Mouse (Mus musculus): ENCODE data around the gene Cldn7. TPM values are rescaled to one million over a fixed set of nuclear protein-coding genes. Genes with fewer than 3 reads are reported as not detected.
"Not testable (repeated sequence)": the region's sequence is repeated elsewhere in the genome, so short reads cannot be mapped to it uniquely, and the experiment has no call there.

The Cldn7 gene
- polyA plus RNA-seq, 1 experiment from 2014 or later = 2.4 TPM

GRCm38 (mm10) chr11:69945997-69946891 is 18.3 kb upstream of the Cldn7 start:
- H3K27me3 ChIP-seq = peaks cover 59% of the 10 kb centered on the region
- H3K9me3 ChIP-seq (replicated peaks) = no peaks in the 10 kb centered on the region
- peak overlapping the region; percentile 78 for H3K4me3 ChIP-seq (replicated peaks)
- 64% methylated on average over 18 of the region's 18 CpGs for WGBS (ENCODE audit: insufficient replicate concordance)
- peak overlapping the region; percentile 87 for H3K9ac ChIP-seq
- peak overlapping the region; percentile 93 for H3K27ac ChIP-seq
- H3K4me2 ChIP-seq = peak overlapping the region; percentile 95
- H3K4me1 ChIP-seq (replicated peaks) = peaks cover 60% of the 10 kb centered on the region
- peak; percentile 64 for DNase-seq
- peaks cover 41% of the 10 kb centered on the region for H3K36me3 ChIP-seq
- ATAC-seq (ENCODE audit: low read depth) = peak; percentile 82

DNA sequence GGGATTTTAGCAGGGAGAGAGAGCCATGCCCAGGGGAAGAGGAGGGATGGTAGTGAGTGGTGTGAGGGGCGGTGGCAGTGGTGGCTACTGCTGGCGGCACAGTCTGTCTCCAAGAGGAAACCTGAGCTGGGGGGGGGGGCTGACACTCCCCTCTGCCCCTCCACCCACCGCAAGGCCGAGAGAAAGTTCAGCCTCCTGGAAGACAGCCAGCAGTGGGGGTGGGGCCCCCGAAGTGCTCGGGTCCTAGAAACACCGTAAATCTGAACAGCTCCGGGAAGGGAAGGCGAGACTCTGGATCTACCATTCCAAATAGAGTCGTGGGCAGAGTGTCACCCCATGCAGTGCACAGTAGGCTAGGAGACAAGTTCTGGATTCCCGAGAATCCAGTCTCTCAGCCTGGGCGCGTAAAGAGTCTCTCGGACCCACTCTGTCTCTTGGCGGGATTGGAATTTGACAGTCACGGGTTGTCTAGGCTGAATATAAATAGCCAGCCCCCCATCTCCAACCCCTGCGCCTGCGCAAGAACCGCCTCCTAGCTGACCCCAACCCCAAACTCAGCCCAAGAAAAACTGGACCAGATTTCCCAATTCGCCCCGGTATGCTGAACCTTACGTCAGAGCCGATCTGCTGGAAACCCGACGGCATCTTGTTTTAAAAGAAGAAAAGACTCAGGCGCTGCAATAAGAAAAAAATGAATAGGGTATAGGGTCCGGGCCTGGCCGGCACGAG is 17.1 kb upstream of the Cldn7 start:
- WGBS (ENCODE audit: insufficient replicate concordance) = 16% methylated on average over 29 of the region's 29 CpGs
- Histone ChIP-seq H3K9ac (peak overlapping the region; percentile 87), H3K27ac (peak overlapping the region; percentile 93), H3K4me2 (peak overlapping the region; percentile 95), H3K4me1 (replicated peaks) (peaks cover 60% of the 10 kb centered on the region), H3K27me3 (peaks cover 59% of the 10 kb centered on the region), H3K9me3 (replicated peaks) (no peaks in the 10 kb centered on the region), H3K4me3 (replicated peaks) (peak overlapping the region; percentile 78), H3K36me3 (peaks cover 34% of the 10 kb centered on the region)
- DNase-seq (no peak), ATAC-seq (ENCODE audit: low read depth) (no peak)

- Histone ChIP-seq H3K4me1 (replicated peaks) (peaks cover 56% of the 10 kb centered on the region), H3K9ac (peak within 1 kb of the TSS; percentile 87)
Observed at GRCm38 (mm10) chr11:69948066-69948762, 16.4 kb upstream of the Cldn7 start, which contains the start of gene Slc2a4. TSS of gene Slc2a4 (minus strand) at chr11:69948188.

GRCm38 (mm10) chr11:69948763-69949150 is 15.8 kb upstream of the Cldn7 start:
- DNase-seq (peak; percentile 81), ATAC-seq (ENCODE audit: low read depth) (peak; percentile 35)
- H3K4me3 ChIP-seq (replicated peaks) = peak overlapping the region; percentile 78
- peaks cover 54% of the 10 kb centered on the region for H3K27me3 ChIP-seq
- no peaks in the 10 kb centered on the region for H3K9me3 ChIP-seq (replicated peaks)
- 2% methylated on average over 14 of the region's 14 CpGs for WGBS (ENCODE audit: insufficient replicate concordance)
- H3K27ac ChIP-seq = peak overlapping the region; percentile 87
- peak overlapping the region; percentile 77 for H3K9ac ChIP-seq
- H3K36me3 ChIP-seq = peaks cover 22% of the 10 kb centered on the region
- peak overlapping the region; percentile 95 for H3K4me2 ChIP-seq
- peaks cover 59% of the 10 kb centered on the region for H3K4me1 ChIP-seq (replicated peaks)

More at GRCm38 (mm10) chr11:69948066-69948762, 16.4 kb upstream of the Cldn7 start, which contains the start of gene Slc2a4:
- Histone ChIP-seq H3K27me3 (peaks cover 55% of the 10 kb centered on the region), H3K36me3 (peaks cover 27% of the 10 kb centered on the region), H3K4me2 (peak within 1 kb of the TSS; percentile 95), H3K9me3 (replicated peaks) (no peaks in the 10 kb centered on the region), H3K27ac (peak within 1 kb of the TSS; percentile 93), H3K4me3 (replicated peaks) (peak within 1 kb of the TSS; percentile 78)
- ATAC-seq (ENCODE audit: low read depth) (peak; percentile 86), DNase-seq (peak; percentile 96)
- WGBS (ENCODE audit: insufficient replicate concordance) = 1% methylated on average over 34 of the region's 34 CpGs

GRCm38 (mm10) chr11:69950807-69951459 is 13.6 kb upstream of the Cldn7 start:
- Histone ChIP-seq H3K4me2 (no peak overlapping the region), H3K27ac (no peak overlapping the region), H3K9ac (no peak overlapping the region), H3K4me3 (replicated peaks) (no peak overlapping the region), H3K9me3 (replicated peaks) (no peaks in the 10 kb centered on the region), H3K27me3 (peaks cover 47% of the 10 kb centered on the region), H3K36me3 (no peaks in the 10 kb centered on the region), H3K4me1 (replicated peaks) (peaks cover 37% of the 10 kb centered on the region)
- DNase-seq (no peak), ATAC-seq (ENCODE audit: low read depth) (no peak)
- whole genome bisulfite sequencing (ENCODE audit: insufficient replicate concordance) = 40% methylated on average over 4 of the region's 4 CpGs

DNA sequence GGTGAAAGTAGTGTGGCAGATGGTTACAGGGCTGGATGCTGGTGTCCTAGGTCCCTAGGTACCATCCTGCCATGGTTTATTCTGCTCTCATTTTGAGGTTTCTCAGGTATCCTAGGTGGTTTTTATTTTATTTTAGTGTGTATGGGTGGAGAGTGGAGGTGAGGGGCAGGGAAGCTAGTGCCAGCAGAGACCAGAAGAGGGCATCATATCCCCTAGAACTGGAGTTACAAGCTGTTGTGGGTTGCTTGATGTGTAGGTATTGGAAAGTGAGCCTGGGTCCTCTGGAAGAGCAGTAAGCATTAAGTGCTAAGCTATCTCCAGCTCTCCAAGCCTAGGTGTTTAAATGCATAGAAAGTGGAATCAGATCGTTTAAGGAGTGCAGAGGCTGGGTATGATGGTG is 12.3 kb upstream of the Cldn7 start:
- peaks cover 56% of the 10 kb centered on the region for H3K27me3 ChIP-seq
- no peak overlapping the region for H3K4me2 ChIP-seq
- H3K36me3 ChIP-seq = no peaks in the 10 kb centered on the region
- DNase-seq (no peak), ATAC-seq (ENCODE audit: low read depth) (no peak)
- H3K4me1 ChIP-seq (replicated peaks) = peaks cover 25% of the 10 kb centered on the region
- no peak overlapping the region for H3K9ac ChIP-seq
- 30% methylated on average over 1 of the region's 1 CpGs for WGBS (ENCODE audit: insufficient replicate concordance)
- H3K4me3 ChIP-seq (replicated peaks) = no peak overlapping the region
- no peak overlapping the region for H3K27ac ChIP-seq
- no peaks in the 10 kb centered on the region for H3K9me3 ChIP-seq (replicated peaks)

GRCm38 (mm10) chr11:69953267-69953915 is 11.2 kb upstream of the Cldn7 start:
- no peak overlapping the region for H3K4me3 ChIP-seq (replicated peaks)
- H3K4me1 ChIP-seq (replicated peaks) = peaks cover 16% of the 10 kb centered on the region
- H3K9ac ChIP-seq = no peak overlapping the region
- DNase-seq = no peak
- no peak overlapping the region for H3K4me2 ChIP-seq
- no peaks in the 10 kb centered on the region for H3K9me3 ChIP-seq (replicated peaks)
- 33% methylated on average over 11 of the region's 11 CpGs for WGBS (ENCODE audit: insufficient replicate concordance)
- no peak overlapping the region for H3K27ac ChIP-seq
- H3K36me3 ChIP-seq = no peaks in the 10 kb centered on the region
- peaks cover 60% of the 10 kb centered on the region for H3K27me3 ChIP-seq
- no peak for ATAC-seq (ENCODE audit: low read depth)

DNA sequence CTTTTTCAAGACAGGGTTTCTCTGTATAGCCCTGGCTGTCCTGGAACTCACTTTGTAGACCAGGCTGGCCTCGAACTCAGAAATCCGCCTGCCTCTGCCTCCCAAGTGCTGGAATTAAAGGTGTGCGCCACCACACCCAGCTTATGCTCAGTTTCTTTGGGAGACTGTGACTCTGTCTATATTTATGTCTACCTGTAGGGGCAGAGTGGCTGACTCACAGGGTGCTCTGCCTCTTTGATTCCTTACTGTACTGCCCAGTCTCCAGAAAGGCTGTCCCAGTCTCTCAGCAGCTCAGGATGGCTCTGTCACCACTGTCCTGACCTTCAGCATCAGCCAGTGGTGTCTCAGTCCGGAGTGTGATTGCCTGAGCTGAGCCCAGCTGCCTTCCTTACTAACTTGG is 9.0 kb upstream of the Cldn7 start:
- DNase-seq; H3K27ac ChIP-seq; H3K9me3 ChIP-seq (replicated peaks); H3K4me1 ChIP-seq (replicated peaks); ATAC-seq (ENCODE audit: low read depth); H3K36me3 ChIP-seq; H3K9ac ChIP-seq; H3K4me2 ChIP-seq; H3K4me3 ChIP-seq (replicated peaks): not testable (repeated sequence)
- 53% methylated on average over 4 of the region's 4 CpGs for WGBS (ENCODE audit: insufficient replicate concordance)
- H3K27me3 ChIP-seq = peaks cover 71% of the 10 kb centered on the region

GRCm38 (mm10) chr11:69956218-69956617 is 8.4 kb upstream of the Cldn7 start:
- no peak for ATAC-seq (ENCODE audit: low read depth)
- no peak overlapping the region for H3K9ac ChIP-seq
- WGBS (ENCODE audit: insufficient replicate concordance) = 77% methylated on average over 1 of the region's 1 CpGs

DNA sequence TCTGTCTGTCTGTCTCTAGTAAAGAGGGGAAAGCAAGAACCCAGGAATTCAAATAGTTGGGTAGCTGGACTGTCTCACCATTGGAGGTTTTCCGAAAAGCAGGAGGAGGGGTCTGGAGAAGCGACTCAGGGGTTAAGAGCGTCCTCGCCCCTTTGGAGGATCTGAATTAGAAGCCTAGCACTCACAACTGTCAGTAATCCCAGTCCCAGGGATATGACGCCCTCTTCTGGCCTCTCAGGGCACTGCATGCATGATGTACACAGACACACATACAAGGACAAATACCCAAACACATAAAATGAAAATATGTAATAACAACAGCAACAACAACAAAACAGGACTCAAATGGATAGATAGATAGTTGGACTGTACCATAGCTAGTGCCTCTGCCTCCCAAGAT is 4.0 kb upstream of the Cldn7 start:
- peaks cover 90% of the 10 kb centered on the region for H3K27me3 ChIP-seq
- WGBS (ENCODE audit: insufficient replicate concordance) = 24% methylated on average over 5 of the region's 5 CpGs

More at GRCm38 (mm10) chr11:69956218-69956617, 8.4 kb upstream of the Cldn7 start:
- no peaks in the 10 kb centered on the region for H3K36me3 ChIP-seq
- no peaks in the 10 kb centered on the region for H3K9me3 ChIP-seq (replicated peaks)
- no peak for DNase-seq
- peaks cover 72% of the 10 kb centered on the region for H3K27me3 ChIP-seq
- H3K4me2 ChIP-seq = no peak overlapping the region
- peaks cover 7% of the 10 kb centered on the region; the same call in 1 of the 2 replicates for H3K4me1 ChIP-seq (replicated peaks)
- no peak overlapping the region for H3K27ac ChIP-seq
- H3K4me3 ChIP-seq (replicated peaks) = no peak overlapping the region

More for the DNA sequence above, 4.0 kb upstream of the Cldn7 start:
- Histone ChIP-seq H3K27ac (no peak overlapping the region), H3K9me3 (replicated peaks) (no peaks in the 10 kb centered on the region), H3K4me1 (replicated peaks) (peaks cover 7% of the 10 kb centered on the region), H3K4me2 (no peak overlapping the region), H3K4me3 (replicated peaks) (no peak overlapping the region), H3K36me3 (no peaks in the 10 kb centered on the region), H3K9ac (no peak overlapping the region)
- DNase-seq = no peak
- ATAC-seq (ENCODE audit: low read depth) = no peak
